Mouse (Mus musculus) myocyte (in vitro differentiated cells): ENCODE measurements around the gene Ank2. TPM values are rescaled to one million over a fixed set of nuclear protein-coding genes. Genes with fewer than 3 reads are reported as not detected.

Source experiments
- H3K27me3 ChIP-seq: one replicate; pipeline ENCODE4 v1.6.1; 2011; ENCODE audit not compliant: control insufficient read depth, insufficient read depth, insufficient read length
- H3K36me3 ChIP-seq: one replicate; pipeline ENCODE4 v1.6.1; 2011; ENCODE audit not compliant: control insufficient read depth, insufficient read depth
- H3K4me2 ChIP-seq: one replicate; pipeline ENCODE4 v1.6.1; 2011; ENCODE audit warnings: low read depth, control low read depth
- H3K4me3 ChIP-seq: one replicate; pipeline ENCODE4 v1.5.1; 2011; ENCODE audit warnings: mild to moderate bottlenecking, control low read depth, moderate library complexity
- H3K79me2 ChIP-seq: one replicate; pipeline ENCODE4 v1.6.1; 2011; ENCODE audit not compliant: control insufficient read depth, insufficient read depth
- H3ac ChIP-seq: one replicate; pipeline ENCODE4 v1.6.1; 2011; ENCODE audit not compliant: control insufficient read depth, insufficient read length
- CEBPB ChIP-seq: IDR thresholded peaks from 2 replicates; pipeline ENCODE4 v1.6.1; 2011; ENCODE audit warnings: mild to moderate bottlenecking, moderate library complexity; ENCODE audit not compliant: poor library complexity, insufficient read depth, severe bottlenecking
- E2F4 ChIP-seq: IDR thresholded peaks from one replicate; pipeline ENCODE4 v1.6.1; 2011; ENCODE audit warnings: mild to moderate bottlenecking, control low read depth, moderate library complexity; ENCODE audit not compliant: insufficient read depth
- MAX ChIP-seq: IDR thresholded peaks from one replicate; pipeline ENCODE4 v1.6.1; 2011; ENCODE audit warnings: low read depth, mild to moderate bottlenecking, control low read depth
- MYOD1 ChIP-seq, 3 experiments: IDR thresholded peaks; one replicate each; pipeline ENCODE4 v1.6.1; 2011; ENCODE audit warnings: control low read depth in 2 of 3, low read depth in 2 of 3, mild to moderate bottlenecking in 2 of 3, moderate library complexity in 1 of 3; ENCODE audit not compliant: insufficient read length in 2 of 3, control insufficient read depth in 1 of 3
- MYOG ChIP-seq, 3 experiments: IDR thresholded peaks; one replicate each; pipeline ENCODE4 v1.6.1; 2011; ENCODE audit warnings: control low read depth in 2 of 3, low read depth in 2 of 3, mild to moderate bottlenecking in 2 of 3; ENCODE audit not compliant: insufficient read length in 2 of 3, control insufficient read depth in 1 of 3, insufficient read depth in 1 of 3
- POLR2A ChIP-seq: IDR thresholded peaks from one replicate; pipeline ENCODE4 v1.6.1; 2011; ENCODE audit warnings: low read depth, mild to moderate bottlenecking, control low read depth, moderate library complexity; ENCODE audit not compliant: insufficient read length
- POLR2AphosphoS2 ChIP-seq: IDR thresholded peaks from one replicate; pipeline ENCODE4 v1.6.1; 2011; ENCODE audit warnings: low read depth, control low read depth; ENCODE audit not compliant: insufficient read length
- REST ChIP-seq: IDR thresholded peaks from one replicate; pipeline ENCODE4 v1.6.1; 2011; ENCODE audit warnings: mild to moderate bottlenecking, control low read depth, moderate library complexity; ENCODE audit not compliant: insufficient read depth, insufficient read length
- SRF ChIP-seq: IDR thresholded peaks from one replicate; pipeline ENCODE4 v1.6.1; 2011; ENCODE audit warnings: low read depth; ENCODE audit not compliant: control insufficient read depth, insufficient read length
- TCF12 ChIP-seq: IDR thresholded peaks from one replicate; pipeline ENCODE4 v1.6.1; 2011; ENCODE audit warnings: mild to moderate bottlenecking, control low read depth; ENCODE audit not compliant: poor library complexity, insufficient read depth, severe bottlenecking
- TCF3 ChIP-seq: IDR thresholded peaks from one replicate; pipeline ENCODE4 v1.6.1; 2011; ENCODE audit warnings: low read depth, control low read depth; ENCODE audit not compliant: insufficient read length
- USF1 ChIP-seq: IDR thresholded peaks from one replicate; pipeline ENCODE4 v1.6.1; 2011; ENCODE audit warnings: low read depth, mild to moderate bottlenecking, control low read depth, moderate library complexity
- polyA plus RNA-seq: library from polyadenylated mRNA; unstranded; fragments of >200 nt; fragmentation: generic; extraction: Trizol; gene quantifications from one replicate; pipeline ENCODE4 v1.2.1, GENCODE M21; 2012; ENCODE audit warnings: missing spikeins

Ank2 gene
- polyA plus RNA-seq, 1 experiment = 20.2 TPM

- H3K79me2 ChIP-seq = no peaks in the 10 kb centered on the region
- H3K36me3 ChIP-seq = no peaks in the 10 kb centered on the region
- H3K4me3 ChIP-seq = no peak overlapping the region
- H3K27me3 ChIP-seq = no peaks in the 10 kb centered on the region
- no peak for TF ChIP-seq POLR2AphosphoS2
- no peak for TF ChIP-seq SRF
- no peak for TF ChIP-seq E2F4
- no peak for TF ChIP-seq REST
- no peak for TF ChIP-seq MYOD1 (IDR thresholded peaks at IDR 0.05; ENCODE audit: control insufficient read depth in 1 of 3, insufficient read length in 2 of 3, low read depth in 2 of 3)
- H3ac ChIP-seq = no peak overlapping the region
- H3K4me2 ChIP-seq = no peak overlapping the region
Measured at GRCm38 (mm10) chr3:127474115-127474514, 25.0 kb downstream of the Ank2 start.

GRCm38 (mm10) chr3:127469164-127469752, 29.9 kb downstream of the Ank2 start:
- TF ChIP-seq TCF3 (no peak), POLR2AphosphoS2 (no peak), REST (no peak), MAX (no peak), SRF (no peak), USF1 (no peak), E2F4 (no peak), TCF12 (no peak), CEBPB (no peak), POLR2A (no peak), MYOD1 (IDR thresholded peaks at IDR 0.05; ENCODE audit: control insufficient read depth in 1 of 3, insufficient read length in 2 of 3, low read depth in 2 of 3) (no peak), MYOG (IDR thresholded peaks at IDR 0.05; ENCODE audit: control insufficient read depth in 1 of 3, insufficient read depth in 1 of 3, insufficient read length in 2 of 3, low read depth in 2 of 3) (no peak)
- no peaks in the 10 kb centered on the region for H3K36me3 ChIP-seq
- no peak overlapping the region for H3K4me3 ChIP-seq

GRCm38 (mm10) chr3:127468569-127468968, 30.6 kb downstream of the Ank2 start:
- H3K36me3 ChIP-seq = no peaks in the 10 kb centered on the region
- H3K4me3 ChIP-seq = no peak overlapping the region
- no peaks in the 10 kb centered on the region for H3K27me3 ChIP-seq
- no peak for TF ChIP-seq USF1
- TF ChIP-seq MYOG (IDR thresholded peaks at IDR 0.05; ENCODE audit: control insufficient read depth in 1 of 3, insufficient read depth in 1 of 3, insufficient read length in 2 of 3, low read depth in 2 of 3) = no peak
- no peak for TF ChIP-seq MYOD1 (IDR thresholded peaks at IDR 0.05; ENCODE audit: control insufficient read depth in 1 of 3, insufficient read length in 2 of 3, low read depth in 2 of 3)
- no peak for TF ChIP-seq MAX
- TF ChIP-seq TCF3 = no peak
- no peak for TF ChIP-seq SRF
- TF ChIP-seq TCF12 = no peak
- no peak for TF ChIP-seq E2F4
- TF ChIP-seq POLR2AphosphoS2 = no peak
- TF ChIP-seq POLR2A = no peak
- TF ChIP-seq CEBPB = no peak
- no peak for TF ChIP-seq REST
- H3ac ChIP-seq = no peak overlapping the region
- H3K4me2 ChIP-seq = no peak overlapping the region
- no peaks in the 10 kb centered on the region for H3K79me2 ChIP-seq

More at GRCm38 (mm10) chr3:127469164-127469752, 29.9 kb downstream of the Ank2 start:
- H3K79me2 ChIP-seq = no peaks in the 10 kb centered on the region
- no peak overlapping the region for H3K4me2 ChIP-seq
- H3K27me3 ChIP-seq = no peaks in the 10 kb centered on the region
- no peak overlapping the region for H3ac ChIP-seq

- H3K4me3 ChIP-seq = no peak overlapping the region
- no peaks in the 10 kb centered on the region for H3K79me2 ChIP-seq
- H3ac ChIP-seq = no peak overlapping the region
- H3K36me3 ChIP-seq = no peaks in the 10 kb centered on the region
- no peaks in the 10 kb centered on the region for H3K27me3 ChIP-seq
- no peak for TF ChIP-seq E2F4
- TF ChIP-seq POLR2AphosphoS2 = no peak
- H3K4me2 ChIP-seq = no peak overlapping the region
Measured at GRCm38 (mm10) chr3:127463816-127464480, 35.2 kb downstream of the Ank2 start.

GRCm38 (mm10) chr3:127463165-127463564, 36.0 kb downstream of the Ank2 start:
- H3K27me3 ChIP-seq = no peaks in the 10 kb centered on the region
- no peak overlapping the region for H3K4me2 ChIP-seq
- TF ChIP-seq TCF12 = no peak
- no peak for TF ChIP-seq USF1
- no peak for TF ChIP-seq CEBPB
- TF ChIP-seq MYOD1 (IDR thresholded peaks at IDR 0.05; ENCODE audit: control insufficient read depth in 1 of 3, insufficient read length in 2 of 3, low read depth in 2 of 3) = no peak
- no peak for TF ChIP-seq POLR2A
- TF ChIP-seq MYOG (IDR thresholded peaks at IDR 0.05; ENCODE audit: control insufficient read depth in 1 of 3, insufficient read depth in 1 of 3, insufficient read length in 2 of 3, low read depth in 2 of 3) = no peak
- no peak for TF ChIP-seq SRF
- no peak for TF ChIP-seq POLR2AphosphoS2
- no peak overlapping the region for H3ac ChIP-seq
- H3K36me3 ChIP-seq = no peaks in the 10 kb centered on the region
- no peaks in the 10 kb centered on the region for H3K79me2 ChIP-seq
- no peak overlapping the region for H3K4me3 ChIP-seq
